Mouse (Mus musculus) midbrain, embryonic 15.5 days (tissue): ENCODE measurements around the gene Abhd12. TPM values are rescaled to one million over a fixed set of nuclear protein-coding genes. Genes with fewer than 3 reads are reported as not detected.

Experiments
- ATAC-seq: fragments of 200-750 bp; cut with Nextera tagmentation; replicated peaks from 2 replicates; pipeline ENCODE4 v1.8.0; 2017; ENCODE audit warnings: moderate TSS enrichment
- H3K27ac ChIP-seq: fragments of 300-500 bp; sonication (generic); 2 replicates; pipeline ENCODE4 v1.5.1; 2015; ENCODE audit warnings: mild to moderate bottlenecking, inconsistent platforms
- H3K27me3 ChIP-seq: fragments of 300-500 bp; sonication (generic); replicated peaks from 2 replicates; pipeline ENCODE4 v1.6.1; 2015; ENCODE audit warnings: inconsistent platforms
- H3K36me3 ChIP-seq: fragments of 300-500 bp; sonication (generic); replicated peaks from 2 replicates; pipeline ENCODE4 v1.6.1; 2015; ENCODE audit warnings: inconsistent platforms
- H3K4me1 ChIP-seq: fragments of 300-500 bp; sonication (generic); 2 replicates; pipeline ENCODE4 v1.6.1; 2015; ENCODE audit warnings: inconsistent platforms
- H3K4me2 ChIP-seq: fragments of 300-500 bp; sonication (generic); 2 replicates; pipeline ENCODE4 v1.6.1; 2015; ENCODE audit warnings: inconsistent platforms, mild to moderate bottlenecking, moderate library complexity
- H3K4me3 ChIP-seq: fragments of 300-500 bp; sonication (generic); 2 replicates; pipeline ENCODE4 v1.5.1; 2015; ENCODE audit warnings: mild to moderate bottlenecking, inconsistent platforms
- H3K9ac ChIP-seq: fragments of 300-500 bp; sonication (generic); 2 replicates; pipeline ENCODE4 v1.6.1; 2015; ENCODE audit warnings: mild to moderate bottlenecking, inconsistent platforms
- H3K9me3 ChIP-seq: fragments of 300-500 bp; sonication (generic); 2 replicates; pipeline ENCODE4 v1.6.1; 2016; ENCODE audit warnings: inconsistent platforms
- WGBS: fragments of 180-500 bp; shearing (Covaris S2); methylation state at CpG from one replicate; pipeline ENCODE4 v1.1.7; 2015; ENCODE audit warnings: mixed read lengths; 5-methylcytosine and 5-hydroxymethylcytosine counted together
- polyA plus RNA-seq: library from polyadenylated mRNA; unstranded; fragments of >200 nt; fragmentation: Nextera tagmentation; extraction: Ambion mirVana; gene quantifications from 2 replicates; pipeline ENCODE4 v1.2.1, GENCODE M21; 2015

The Abhd12 gene
- polyA plus RNA-seq, 1 experiment from 2014 or later: 120 TPM

GRCm38 (mm10) chr2:150874508-150874907 is 30.0 kb downstream of the Abhd12 start:
- Histone ChIP-seq H3K36me3 (no peaks in the 10 kb centered on the region), H3K9me3 (no peaks in the 10 kb centered on the region)
- 90% methylated on average over 1 of the region's 1 CpGs for WGBS

GRCm38 (mm10) chr2:150869446-150869845 is 35.1 kb downstream of the Abhd12 start:
- no peak overlapping the region for H3K27ac ChIP-seq
- WGBS: 97% methylated on average over 1 of the region's 1 CpGs
- H3K9me3 ChIP-seq: no peaks in the 10 kb centered on the region
- no peak overlapping the region for H3K9ac ChIP-seq
- no peak overlapping the region for H3K4me3 ChIP-seq
- ATAC-seq: no peak
- no peak overlapping the region for H3K4me2 ChIP-seq
- no peaks in the 10 kb centered on the region for H3K36me3 ChIP-seq
- H3K4me1 ChIP-seq: no peaks in the 10 kb centered on the region
- no peaks in the 10 kb centered on the region for H3K27me3 ChIP-seq

More at GRCm38 (mm10) chr2:150874508-150874907, 30.0 kb downstream of the Abhd12 start:
- H3K27me3 ChIP-seq: no peaks in the 10 kb centered on the region
- ATAC-seq: no peak
- no peak overlapping the region for H3K27ac ChIP-seq
- H3K4me2 ChIP-seq: no peak overlapping the region
- no peak overlapping the region for H3K9ac ChIP-seq
- H3K4me1 ChIP-seq: no peaks in the 10 kb centered on the region
- no peak overlapping the region for H3K4me3 ChIP-seq

GRCm38 (mm10) chr2:150867021-150867420 is 37.5 kb downstream of the Abhd12 start:
- H3K27me3 ChIP-seq: no peaks in the 10 kb centered on the region
- no peaks in the 10 kb centered on the region for H3K9me3 ChIP-seq
- ATAC-seq: no peak
- no peaks in the 10 kb centered on the region for H3K36me3 ChIP-seq
- no peak overlapping the region for H3K9ac ChIP-seq
- H3K27ac ChIP-seq: no peak overlapping the region
- no peaks in the 10 kb centered on the region for H3K4me1 ChIP-seq
- H3K4me3 ChIP-seq: no peak overlapping the region
- WGBS: 94% methylated on average over 2 of the region's 2 CpGs
- no peak overlapping the region for H3K4me2 ChIP-seq

GRCm38 (mm10) chr2:150861128-150861527 is 43.4 kb downstream of the Abhd12 start:
- Histone ChIP-seq H3K4me2 (no peak overlapping the region), H3K4me1 (no peaks in the 10 kb centered on the region), H3K27ac (no peak overlapping the region), H3K36me3 (no peaks in the 10 kb centered on the region), H3K9ac (no peak overlapping the region), H3K9me3 (no peaks in the 10 kb centered on the region), H3K4me3 (no peak overlapping the region), H3K27me3 (no peaks in the 10 kb centered on the region)
- ATAC-seq: no peak
- WGBS: 88% methylated on average over 2 of the region's 2 CpGs

- WGBS: 82% methylated on average over 11 of the region's 11 CpGs
- no peak overlapping the region for H3K4me2 ChIP-seq
Observed at GRCm38 (mm10) chr2:150859709-150860470, 44.7 kb downstream of the Abhd12 start.

GRCm38 (mm10) chr2:150858724-150859487 is 45.6 kb downstream of the Abhd12 start:
- Histone ChIP-seq H3K27ac (no peak overlapping the region), H3K9ac (no peak overlapping the region), H3K4me3 (no peak overlapping the region), H3K9me3 (no peaks in the 10 kb centered on the region), H3K36me3 (no peaks in the 10 kb centered on the region), H3K4me1 (0 out of 2 replicates have a peak, but pooled peaks cover 4% of the 10 kb centered on the region), H3K4me2 (no peak overlapping the region), H3K27me3 (no peaks in the 10 kb centered on the region)
- WGBS: 92% methylated on average over 9 of the region's 9 CpGs
- no peak for ATAC-seq

More at GRCm38 (mm10) chr2:150859709-150860470, 44.7 kb downstream of the Abhd12 start:
- Histone ChIP-seq H3K9ac (no peak overlapping the region), H3K27me3 (no peaks in the 10 kb centered on the region), H3K36me3 (no peaks in the 10 kb centered on the region), H3K9me3 (no peaks in the 10 kb centered on the region), H3K4me1 (0 out of 2 replicates have a peak, but pooled peaks cover 2% of the 10 kb centered on the region), H3K4me3 (no peak overlapping the region), H3K27ac (no peak overlapping the region)
- ATAC-seq: no peak

- no peak for ATAC-seq
- no peak overlapping the region for H3K4me2 ChIP-seq
- H3K4me3 ChIP-seq: no peak overlapping the region
- 0 out of 2 replicates have a peak overlapping the region, but pooled peaks have one; percentile 1 for H3K27ac ChIP-seq
- H3K9me3 ChIP-seq: no peaks in the 10 kb centered on the region
- H3K9ac ChIP-seq: no peak overlapping the region
- H3K36me3 ChIP-seq: no peaks in the 10 kb centered on the region
- 0 out of 2 replicates have a peak, but pooled peaks cover 4% of the 10 kb centered on the region for H3K4me1 ChIP-seq
- no peaks in the 10 kb centered on the region for H3K27me3 ChIP-seq
Observed at GRCm38 (mm10) chr2:150855186-150855585, 49.4 kb downstream of the Abhd12 start.

GRCm38 (mm10) chr2:150851251-150851650 is 53.3 kb downstream of the Abhd12 start:
- H3K4me2 ChIP-seq: no peak overlapping the region
- 84% methylated on average over 9 of the region's 9 CpGs for WGBS

GRCm38 (mm10) chr2:150847436-150847995 is 57.0 kb downstream of the Abhd12 start:
- 0 out of 2 replicates have a peak, but pooled peaks have one; percentile 22 for ATAC-seq
- peak overlapping the region; percentile 65; the same call in 1 of the 2 replicates for H3K27ac ChIP-seq
- WGBS: 65% methylated on average over 8 of the region's 8 CpGs

More at GRCm38 (mm10) chr2:150851251-150851650, 53.3 kb downstream of the Abhd12 start:
- 0 out of 2 replicates have a peak, but pooled peaks cover 4% of the 10 kb centered on the region for H3K4me1 ChIP-seq
- H3K9me3 ChIP-seq: no peaks in the 10 kb centered on the region
- H3K9ac ChIP-seq: no peak overlapping the region
- no peaks in the 10 kb centered on the region for H3K36me3 ChIP-seq
- H3K4me3 ChIP-seq: no peak overlapping the region
- ATAC-seq: no peak
- no peak overlapping the region for H3K27ac ChIP-seq
- no peaks in the 10 kb centered on the region for H3K27me3 ChIP-seq

GRCm38 (mm10) chr2:150844798-150845197 is 59.7 kb downstream of the Abhd12 start:
- no peak for ATAC-seq
- Histone ChIP-seq H3K4me1 (no peaks in the 10 kb centered on the region), H3K27ac (no peak overlapping the region), H3K9me3 (no peaks in the 10 kb centered on the region), H3K27me3 (no peaks in the 10 kb centered on the region), H3K4me2 (no peak overlapping the region), H3K36me3 (0 out of 2 replicates have a peak, but pooled peaks cover 2% of the 10 kb centered on the region), H3K4me3 (no peak overlapping the region), H3K9ac (no peak overlapping the region)
- WGBS: 64% methylated on average over 1 of the region's 1 CpGs

More at GRCm38 (mm10) chr2:150847436-150847995, 57.0 kb downstream of the Abhd12 start:
- Histone ChIP-seq H3K4me1 (no peaks in the 10 kb centered on the region), H3K9ac (no peak overlapping the region), H3K27me3 (no peaks in the 10 kb centered on the region), H3K9me3 (no peaks in the 10 kb centered on the region), H3K4me3 (no peak overlapping the region), H3K36me3 (0 out of 2 replicates have a peak, but pooled peaks cover 2% of the 10 kb centered on the region), H3K4me2 (no peak overlapping the region)

- Histone ChIP-seq H3K9ac (no peak overlapping the region), H3K4me1 (no peaks in the 10 kb centered on the region), H3K9me3 (no peaks in the 10 kb centered on the region), H3K27me3 (no peaks in the 10 kb centered on the region), H3K36me3 (peaks cover 14% of the 10 kb centered on the region; the same call in 1 of the 2 replicates), H3K4me3 (no peak overlapping the region), H3K4me2 (no peak overlapping the region), H3K27ac (no peak overlapping the region)
- 87% methylated on average over 7 of the region's 7 CpGs for WGBS
- ATAC-seq: no peak
Observed at GRCm38 (mm10) chr2:150842049-150842461, 62.5 kb downstream of the Abhd12 start.

- H3K4me3 ChIP-seq: no peak overlapping the region
- no peak overlapping the region for H3K9ac ChIP-seq
- H3K4me2 ChIP-seq: no peak overlapping the region
- peaks cover 16% of the 10 kb centered on the region; the same call in 1 of the 2 replicates for H3K36me3 ChIP-seq
- no peak for ATAC-seq
- H3K9me3 ChIP-seq: no peaks in the 10 kb centered on the region
- H3K27ac ChIP-seq: no peak overlapping the region
- H3K4me1 ChIP-seq: no peaks in the 10 kb centered on the region
- no peaks in the 10 kb centered on the region for H3K27me3 ChIP-seq
- WGBS: 64% methylated on average over 11 of the region's 11 CpGs
Observed at GRCm38 (mm10) chr2:150841109-150841508, 63.4 kb downstream of the Abhd12 start.
